13 mouse cellular contexts compared by ENCODE assay signal in the genomic region with DNA sequence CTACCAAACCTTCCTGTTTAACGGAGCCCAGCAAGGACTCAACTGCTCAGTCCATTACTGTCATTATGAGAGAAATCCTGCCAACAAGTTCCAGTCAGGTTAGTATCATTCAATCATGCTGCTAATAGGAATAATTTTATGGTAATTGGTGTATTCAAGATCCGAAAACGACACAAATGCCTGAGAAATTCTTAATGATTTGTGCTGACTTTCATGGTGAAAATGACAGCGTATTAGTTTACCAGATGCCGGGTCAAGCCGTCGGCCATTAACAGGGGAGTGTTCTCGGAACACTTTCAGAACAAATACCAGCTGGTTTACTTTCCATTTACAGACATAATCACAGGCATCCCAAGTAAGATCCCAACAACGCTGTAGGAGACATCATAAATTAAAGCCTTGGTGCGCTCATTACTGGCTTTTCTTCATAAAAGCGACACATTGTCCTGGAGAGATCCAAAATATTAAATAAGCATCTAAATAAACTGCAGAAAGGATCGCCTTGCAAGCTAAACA.
"Had no signal": no experiment of that assay in that cellular context is flagged by ENCODE, and none has a peak within 500 bp of the region (broad histone marks: within the 10 kb centered on the region; RNA-seq: fewer than 3 reads in every experiment).

No protein-coding gene starts in this region.

- H3K27me3 ChIP-seq: limb, embryonic 13.5 days; liver, embryonic 15.5 days; midbrain, embryonic 13.5 days; stomach, embryonic 15.5 days had no signal

- H3K4me1 ChIP-seq: limb, embryonic 13.5 days; liver, embryonic 15.5 days; stomach, embryonic 15.5 days had no signal

- H3K4me2 ChIP-seq: limb, embryonic 13.5 days; liver, embryonic 15.5 days; midbrain, embryonic 13.5 days; stomach, embryonic 15.5 days had no signal

- H3K9me3 ChIP-seq: limb, embryonic 13.5 days; liver, embryonic 15.5 days; midbrain, embryonic 13.5 days; stomach, embryonic 15.5 days had no signal

- DNase-seq: left cerebral cortex, postnatal 4 days; lung, adult 2 months; lung, postnatal 36 days; right cerebral cortex, postnatal 14 days; thymus, adult 2 months; thymus, postnatal 25 days had no signal

- H3K9ac ChIP-seq: limb, embryonic 13.5 days; liver, embryonic 15.5 days; midbrain, embryonic 13.5 days; stomach, embryonic 15.5 days had no signal

- H3K36me3 ChIP-seq: limb, embryonic 13.5 days; liver, embryonic 15.5 days; midbrain, embryonic 13.5 days; stomach, embryonic 15.5 days had no signal

- H3K4me3 ChIP-seq: layer of hippocampus, adult 2 months; limb, embryonic 13.5 days; liver, embryonic 15.5 days; midbrain, embryonic 13.5 days; stomach, embryonic 15.5 days had no signal

- ATAC-seq: intestine, postnatal 0 days; lung, postnatal 0 days; midbrain, embryonic 13.5 days had no signal

- H3K27ac ChIP-seq: layer of hippocampus, adult 2 months; limb, embryonic 13.5 days; liver, embryonic 15.5 days; midbrain, embryonic 13.5 days; stomach, embryonic 15.5 days had no signal
